Mouse (Mus musculus) hindbrain, embryonic 11.5 days (tissue): ENCODE data around the gene Adamtsl1. TPM values are rescaled to one million over a fixed set of nuclear protein-coding genes. Genes with fewer than 3 reads are reported as not detected.

Source experiments
- ATAC-seq: fragments of 200-750 bp; cut with Nextera tagmentation; 2 replicates; pipeline ENCODE4 v1.8.0; 2017; ENCODE audit warnings: mild to moderate bottlenecking, moderate TSS enrichment, moderate library complexity; ENCODE audit not compliant: low FRiP score
- DNase-seq: peaks from one replicate; pipeline ENCODE4 v3.0.0-alpha.2; 2015; ENCODE audit warnings: low spot score
- H3K27ac ChIP-seq: fragments of 300-500 bp; sonication (generic); 2 replicates; pipeline ENCODE4 v1.5.1; 2014; ENCODE audit warnings: mild to moderate bottlenecking, low read depth, low read length
- H3K27me3 ChIP-seq: fragments of 300-500 bp; sonication (generic); 2 replicates; pipeline ENCODE4 v1.6.1; 2014; ENCODE audit warnings: mild to moderate bottlenecking, low read length, moderate library complexity, mixed read lengths; ENCODE audit not compliant: control insufficient read depth, insufficient read depth
- H3K36me3 ChIP-seq: fragments of 300-500 bp; sonication (generic); 2 replicates; pipeline ENCODE4 v1.6.1; 2014; ENCODE audit warnings: mild to moderate bottlenecking, low read length, moderate library complexity, mixed read lengths; ENCODE audit not compliant: control insufficient read depth, insufficient read depth
- H3K4me1 ChIP-seq: fragments of 300-500 bp; sonication (generic); replicated peaks from 2 replicates; pipeline ENCODE4 v1.6.1; 2014; ENCODE audit warnings: low read length, mixed read lengths; ENCODE audit not compliant: control insufficient read depth, insufficient read depth
- H3K4me2 ChIP-seq: fragments of 300-500 bp; sonication (generic); replicated peaks from 2 replicates; pipeline ENCODE4 v1.6.1; 2014; ENCODE audit warnings: mild to moderate bottlenecking, low read depth, low read length
- H3K4me3 ChIP-seq: fragments of 300-500 bp; sonication (generic); 2 replicates; pipeline ENCODE4 v1.5.1; 2014; ENCODE audit warnings: low read depth, low read length
- H3K9ac ChIP-seq: fragments of 300-500 bp; sonication (generic); 2 replicates; pipeline ENCODE4 v1.6.1; 2014; ENCODE audit warnings: low read depth, low read length
- H3K9me3 ChIP-seq: fragments of 300-500 bp; sonication (generic); 2 replicates; pipeline ENCODE4 v1.6.1; 2016; ENCODE audit warnings: low read length; ENCODE audit not compliant: control insufficient read depth
- WGBS: fragments of 180-500 bp; shearing (Covaris S2); extraction: QIAGEN DNeasy Blood & Tissue Kit; methylation state at CpG from one replicate; pipeline ENCODE4 v1.1.7; 2014; 5-methylcytosine and 5-hydroxymethylcytosine counted together
- polyA plus RNA-seq: library from polyadenylated mRNA; unstranded; fragments of >200 nt; fragmentation: Nextera tagmentation; extraction: Ambion mirVana; gene quantifications from 2 replicates; pipeline ENCODE4 v1.2.1, GENCODE M21; 2014

The Adamtsl1 gene
- polyA plus RNA-seq, 1 experiment from 2014 or later, result 11.1 TPM

- WGBS, result 95% methylated on average over 1 of the region's 1 CpGs
- no peaks in the 10 kb centered on the region for H3K27me3 ChIP-seq
Measured at GRCm38 (mm10) chr4:85529852-85530251, 15.9 kb downstream of the Adamtsl1 start.

DNA sequence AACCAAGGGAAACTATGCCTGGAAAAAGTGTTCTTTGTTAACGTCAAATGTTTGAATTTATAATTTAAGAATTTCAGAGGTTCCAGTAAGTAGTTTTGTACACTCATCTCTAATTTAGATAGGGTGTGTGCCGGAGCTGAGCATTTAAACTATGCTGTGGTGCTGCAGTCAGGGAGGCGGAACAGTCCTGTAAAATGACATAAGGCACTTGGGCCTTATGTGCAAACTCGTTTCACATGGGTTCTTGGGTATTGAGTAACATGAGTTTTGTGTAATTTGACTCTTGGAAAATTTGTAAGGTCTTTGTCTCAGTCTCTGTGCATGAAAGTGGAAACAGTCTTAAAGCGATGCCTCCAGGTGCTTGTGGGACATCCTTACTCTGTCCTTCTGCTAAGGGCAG is 25.7 kb downstream of the Adamtsl1 start:
- no peak for DNase-seq

More at GRCm38 (mm10) chr4:85529852-85530251, 15.9 kb downstream of the Adamtsl1 start:
- DNase-seq (no peak), ATAC-seq (no peak)
- no peak overlapping the region for H3K4me3 ChIP-seq
- no peak overlapping the region for H3K27ac ChIP-seq
- no peaks in the 10 kb centered on the region for H3K4me1 ChIP-seq
- no peaks in the 10 kb centered on the region for H3K36me3 ChIP-seq
- H3K9ac ChIP-seq, result no peak overlapping the region
- H3K9me3 ChIP-seq, result no peaks in the 10 kb centered on the region
- H3K4me2 ChIP-seq, result no peak overlapping the region

DNA sequence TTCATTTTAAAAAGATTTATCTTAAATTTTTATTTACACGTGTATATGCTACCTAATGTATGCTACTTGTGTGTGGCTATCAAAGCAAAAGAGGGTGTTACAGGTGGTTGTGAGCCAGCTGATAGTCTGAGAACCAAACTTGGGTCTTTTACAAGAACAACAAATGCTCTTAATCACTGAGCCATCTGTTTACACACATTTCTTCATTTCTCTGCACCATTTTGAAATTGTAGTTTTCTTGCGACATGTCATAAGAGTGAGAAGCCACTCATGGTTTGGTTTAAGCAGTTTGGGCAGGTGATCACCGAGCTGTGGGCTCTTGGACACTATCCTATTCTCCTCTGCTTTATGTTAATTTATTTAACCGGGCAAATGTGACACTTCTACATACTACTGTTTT is 29.2 kb downstream of the Adamtsl1 start:
- DNase-seq, result no peak
- Histone ChIP-seq H3K4me2 (no peak overlapping the region), H3K36me3 (no peaks in the 10 kb centered on the region), H3K4me3 (no peak overlapping the region), H3K9me3 (no peaks in the 10 kb centered on the region), H3K27me3 (no peaks in the 10 kb centered on the region), H3K27ac (no peak overlapping the region), H3K9ac (no peak overlapping the region), H3K4me1 (no peaks in the 10 kb centered on the region)
- WGBS, result 87% methylated on average over 4 of the region's 4 CpGs
- ATAC-seq, result no peak

More for the DNA sequence above, 25.7 kb downstream of the Adamtsl1 start:
- WGBS, result 77% methylated on average over 5 of the region's 5 CpGs
- H3K9ac ChIP-seq, result no peak overlapping the region
- no peaks in the 10 kb centered on the region for H3K27me3 ChIP-seq
- no peak overlapping the region for H3K27ac ChIP-seq
- no peaks in the 10 kb centered on the region for H3K36me3 ChIP-seq
- no peaks in the 10 kb centered on the region for H3K4me1 ChIP-seq
- no peak for ATAC-seq
- no peak overlapping the region for H3K4me2 ChIP-seq
- no peaks in the 10 kb centered on the region for H3K9me3 ChIP-seq
- H3K4me3 ChIP-seq, result no peak overlapping the region

DNA sequence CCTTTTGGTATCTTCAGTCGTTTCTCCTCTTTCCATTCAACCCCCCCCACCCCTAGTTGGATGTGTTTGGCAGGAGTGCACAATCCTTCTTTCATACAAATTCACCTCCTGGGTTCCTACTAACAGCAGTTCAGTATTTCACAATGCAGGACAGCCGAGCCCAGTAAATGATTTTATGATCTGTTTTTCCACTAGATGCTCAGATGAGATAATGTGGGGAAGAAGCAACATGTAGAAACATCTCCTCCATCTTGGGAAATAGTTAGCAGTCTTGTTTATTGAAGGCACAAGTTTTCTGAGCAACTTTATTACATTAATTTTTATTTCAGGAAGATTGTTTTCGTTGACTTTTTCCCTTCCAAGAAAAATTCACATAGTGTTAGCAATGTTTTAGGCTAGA is 40.7 kb downstream of the Adamtsl1 start:
- DNase-seq (no peak), ATAC-seq (no peak)
- H3K4me2 ChIP-seq, result no peak overlapping the region
- 80% methylated on average over 3 of the region's 3 CpGs for WGBS
- H3K27ac ChIP-seq, result no peak overlapping the region
- no peak overlapping the region for H3K4me3 ChIP-seq
- no peak overlapping the region for H3K9ac ChIP-seq
- no peaks in the 10 kb centered on the region for H3K4me1 ChIP-seq
- no peaks in the 10 kb centered on the region for H3K27me3 ChIP-seq
- no peaks in the 10 kb centered on the region for H3K9me3 ChIP-seq
- H3K36me3 ChIP-seq, result no peaks in the 10 kb centered on the region

DNA sequence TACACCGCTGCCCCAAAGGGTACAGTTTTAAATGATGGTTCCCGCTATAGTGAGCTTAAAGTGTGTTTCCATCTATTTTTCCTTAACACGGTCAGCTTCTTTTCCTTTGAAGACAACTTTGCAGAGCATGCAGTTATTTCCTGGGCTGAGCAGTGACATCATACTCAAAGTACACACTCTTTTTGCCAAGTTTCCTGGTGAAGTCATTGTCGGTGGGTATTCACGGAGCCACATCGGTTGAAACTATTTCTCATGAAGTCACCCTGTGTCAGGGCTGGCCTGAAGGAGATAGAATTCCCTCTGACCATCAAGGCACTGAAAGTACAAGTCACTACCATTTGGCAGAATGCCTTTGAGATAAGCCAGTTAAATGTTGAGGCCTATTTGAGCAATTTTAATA is 45.8 kb downstream of the Adamtsl1 start:
- no peak for ATAC-seq
- Histone ChIP-seq H3K4me2 (no peak overlapping the region), H3K9ac (no peak overlapping the region), H3K27ac (no peak overlapping the region), H3K27me3 (no peaks in the 10 kb centered on the region), H3K9me3 (no peaks in the 10 kb centered on the region), H3K4me3 (no peak overlapping the region), H3K36me3 (no peaks in the 10 kb centered on the region), H3K4me1 (no peaks in the 10 kb centered on the region)
- 92% methylated on average over 6 of the region's 6 CpGs for WGBS
- DNase-seq, result no peak

DNA sequence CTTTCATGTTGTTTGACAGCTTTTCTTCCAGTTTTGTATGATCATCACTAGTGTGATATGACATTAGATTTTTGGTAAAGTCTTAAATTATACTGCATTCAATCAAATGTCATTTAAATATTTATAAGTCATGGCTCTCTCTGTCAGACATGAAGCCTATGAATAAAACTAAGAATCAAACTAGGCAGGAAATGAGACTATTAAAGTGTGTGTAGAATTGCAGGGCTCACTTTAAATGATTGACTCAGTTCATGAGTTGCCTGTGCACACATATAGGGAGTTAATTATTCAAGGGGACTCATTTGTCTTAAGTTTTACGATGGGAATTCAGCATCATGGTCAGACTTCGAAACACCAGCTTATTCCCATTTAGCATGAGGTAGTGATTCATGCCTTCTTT is 71.5 kb downstream of the Adamtsl1 start:
- 92% methylated on average over 2 of the region's 2 CpGs for WGBS
- no peak for ATAC-seq

GRCm38 (mm10) chr4:85588928-85589327 is 75.0 kb downstream of the Adamtsl1 start:
- H3K27ac ChIP-seq, result no peak overlapping the region
- DNase-seq, result no peak
- H3K36me3 ChIP-seq, result no peaks in the 10 kb centered on the region
- H3K4me3 ChIP-seq, result no peak overlapping the region
- no peaks in the 10 kb centered on the region for H3K9me3 ChIP-seq
- no peaks in the 10 kb centered on the region for H3K27me3 ChIP-seq
- H3K9ac ChIP-seq, result no peak overlapping the region
- ATAC-seq, result no peak
- H3K4me1 ChIP-seq, result no peaks in the 10 kb centered on the region
- WGBS, result 86% methylated on average over 4 of the region's 4 CpGs
- no peak overlapping the region for H3K4me2 ChIP-seq

More for the DNA sequence above, 71.5 kb downstream of the Adamtsl1 start:
- H3K4me1 ChIP-seq, result no peaks in the 10 kb centered on the region
- H3K36me3 ChIP-seq, result no peaks in the 10 kb centered on the region
- no peaks in the 10 kb centered on the region for H3K9me3 ChIP-seq
- H3K27me3 ChIP-seq, result no peaks in the 10 kb centered on the region
- DNase-seq, result no peak
- no peak overlapping the region for H3K27ac ChIP-seq
- H3K4me2 ChIP-seq, result no peak overlapping the region
- no peak overlapping the region for H3K9ac ChIP-seq
- no peak overlapping the region for H3K4me3 ChIP-seq

GRCm38 (mm10) chr4:85591037-85591436 is 77.1 kb downstream of the Adamtsl1 start:
- Histone ChIP-seq H3K9me3 (no peaks in the 10 kb centered on the region), H3K27me3 (no peaks in the 10 kb centered on the region), H3K36me3 (no peaks in the 10 kb centered on the region), H3K4me2 (no peak overlapping the region), H3K4me1 (no peaks in the 10 kb centered on the region), H3K27ac (no peak overlapping the region), H3K4me3 (no peak overlapping the region), H3K9ac (no peak overlapping the region)
- DNase-seq (no peak), ATAC-seq (no peak)
- 77% methylated on average over 7 of the region's 7 CpGs for WGBS

DNA sequence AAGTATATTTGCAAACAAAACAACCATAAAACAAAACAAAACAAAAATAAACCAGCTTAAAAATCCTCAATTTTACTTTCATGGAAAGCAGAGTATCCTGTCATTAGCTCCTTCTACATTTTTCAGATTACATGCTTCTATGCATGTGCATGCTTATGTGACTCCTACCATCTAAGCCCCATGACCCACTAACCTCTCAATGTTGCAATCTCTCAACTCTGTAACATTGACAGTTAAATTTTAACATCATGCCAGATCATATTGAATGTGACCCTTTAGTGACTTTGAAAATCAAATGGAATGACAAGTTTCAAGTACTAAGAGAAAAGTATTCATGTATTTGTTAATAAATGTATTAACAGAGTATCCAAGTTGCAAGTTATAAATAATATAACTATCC is 80.2 kb downstream of the Adamtsl1 start:
- Histone ChIP-seq H3K36me3 (no peaks in the 10 kb centered on the region), H3K27me3 (no peaks in the 10 kb centered on the region), H3K4me3 (no peak overlapping the region), H3K4me1 (no peaks in the 10 kb centered on the region), H3K4me2 (no peak overlapping the region), H3K9ac (no peak overlapping the region), H3K27ac (no peak overlapping the region), H3K9me3 (no peaks in the 10 kb centered on the region)
- no peak for DNase-seq
- no peak for ATAC-seq
